Mouse (Mus musculus): Measurements from ENCODE around the gene Nadk.

Gene Nadk

GRCm38 (mm10) chr4:155602753-155603152 is 40.6 kb downstream of the Nadk start:
- DNase-seq (ENCODE audit: low spot score): no peak

GRCm38 (mm10) chr4:155603801-155604200 is 41.6 kb downstream of the Nadk start:
- no peak for DNase-seq (ENCODE audit: low spot score)

- DNase-seq (ENCODE audit: low spot score): no peak
Observed at GRCm38 (mm10) chr4:155605132-155605531, 43.0 kb downstream of the Nadk start.

- DNase-seq (ENCODE audit: low spot score): no peak
Observed at GRCm38 (mm10) chr4:155606825-155607224, 44.6 kb downstream of the Nadk start.

- no peak for DNase-seq (ENCODE audit: low spot score)
Observed at GRCm38 (mm10) chr4:155611860-155612259, 49.7 kb downstream of the Nadk start.

- DNase-seq (ENCODE audit: low spot score): no peak
Observed at GRCm38 (mm10) chr4:155613264-155613663, 51.1 kb downstream of the Nadk start.

- DNase-seq (ENCODE audit: low spot score): no peak
Observed at GRCm38 (mm10) chr4:155618321-155618720, 56.1 kb downstream of the Nadk start.

- peak; percentile 99 for DNase-seq (ENCODE audit: low spot score)
Observed at GRCm38 (mm10) chr4:155624338-155625291, 62.4 kb downstream of the Nadk start, which contains the start of gene Cdk11b. Gene Cdk11b, plus strand, starts transcription at chr4:155624854.

- DNase-seq (ENCODE audit: low spot score): no peak
Observed at GRCm38 (mm10) chr4:155630267-155630666, 68.1 kb downstream of the Nadk start.

GRCm38 (mm10) chr4:155635766-155636499 is 73.8 kb downstream of the Nadk start:
- no peak for DNase-seq (ENCODE audit: low spot score)
